Mouse (Mus musculus) left cerebral cortex, adult 18-20 months (tissue): ENCODE results near the gene Actn4. TPM values are rescaled to one million over a fixed set of nuclear protein-coding genes. Genes with fewer than 3 reads are reported as not detected.

Experiments used
- DNase-seq, 2 experiments: peaks; one replicate each; pipeline ENCODE4 v3.0.0; 2021 to 2022; ENCODE audit warnings: low spot score in 2 of 2, mixed read lengths in 1 of 2
- total RNA-seq, 2 experiments: library from RNA; stranded (reverse); gene quantifications; 2 replicates each; pipeline ENCODE4 v1.2.3; 2021

The Actn4 gene
- total RNA-seq, 2 experiments from 2014 or later = 192 TPM

- DNase-seq = peak; percentile 53 to 57
Measured at GRCm38 (mm10) chr7:28862817-28863499, 99.2 kb downstream of the Actn4 start.

GRCm38 (mm10) chr7:28860898-28861297, 101.2 kb downstream of the Actn4 start:
- DNase-seq = no peak

- no peak for DNase-seq
Measured at GRCm38 (mm10) chr7:28859953-28860352, 102.2 kb downstream of the Actn4 start.

- DNase-seq = no peak
Measured at GRCm38 (mm10) chr7:28850642-28851041, 111.5 kb downstream of the Actn4 start.

GRCm38 (mm10) chr7:28849700-28850236, 112.4 kb downstream of the Actn4 start:
- no peak for DNase-seq

- no peak for DNase-seq
Measured at GRCm38 (mm10) chr7:28847273-28847672, 114.9 kb downstream of the Actn4 start.

Other genes with a start within 250 kb of the Actn4 start
- 1 to 10 TPM; 1.9 to 2.3 TPM for gene Fbxo17, start 245.5 kb downstream of the Actn4 start, total RNA-seq
- 10 to 100 TPM; 62.8 to 71.0 TPM for gene Mrps12, start 220.5 kb downstream of the Actn4 start, total RNA-seq
- gene Sars2, start 220.3 kb downstream of the Actn4 start, total RNA-seq = 10 to 100 TPM; 11.0 to 11.6 TPM
- gene Ccer2, start 206.2 kb downstream of the Actn4 start, total RNA-seq = 1 to 10 TPM; 1.1 to 2.9 TPM
- 100 to 1,000 TPM; 120 to 122 TPM for gene Sirt2, start 195.6 kb downstream of the Actn4 start, total RNA-seq
- gene Nfkbib, start 194.8 kb downstream of the Actn4 start, total RNA-seq = 10 to 100 TPM; 35.0 to 38.6 TPM
- 1 to 10 TPM; 2.1 to 3.9 TPM for gene Rinl, start 173.4 kb downstream of the Actn4 start, total RNA-seq
- gene Hnrnpl, start 153.8 kb downstream of the Actn4 start, total RNA-seq = 100 to 1,000 TPM; 427 to 456 TPM
- gene Ech1, start 137.1 kb downstream of the Actn4 start, total RNA-seq = 10 to 100 TPM; 53.5 to 56.6 TPM
- gene Lgals4, start 128.5 kb downstream of the Actn4 start, total RNA-seq = 1 to 10 TPM; 1.9 to 2.4 TPM
- under 1 TPM in 1 of 2 experiments, not detected in 1; 0.74 TPM for gene Lgals7, start 98.5 kb downstream of the Actn4 start, total RNA-seq
- under 1 TPM; 0.61 to 0.95 TPM for gene Capn12, start 80.9 kb downstream of the Actn4 start, total RNA-seq
- gene Eif3k, start 19.5 kb upstream of the Actn4 start, total RNA-seq = 100 to 1,000 TPM; 196 to 199 TPM
- 1 to 10 TPM; 1.0 to 1.7 TPM for gene Map4k1, start 19.7 kb upstream of the Actn4 start, total RNA-seq
- gene Ryr1, start 162.8 kb upstream of the Actn4 start, total RNA-seq = 1 to 10 TPM; 6.5 to 8.9 TPM
- gene Rasgrp4, start 172.5 kb upstream of the Actn4 start, total RNA-seq = 1 to 10 TPM; 1.4 TPM
- gene Fam98c, start 193.9 kb upstream of the Actn4 start, total RNA-seq = 10 to 100 TPM; 33.8 to 40.2 TPM
- gene Ggn, start 207.9 kb upstream of the Actn4 start, total RNA-seq = 1 to 10 TPM; 1.6 to 1.9 TPM
- 10 to 100 TPM; 50.2 to 53.6 TPM for gene Spred3, start 208.1 kb upstream of the Actn4 start, total RNA-seq
- gene Psmd8, start 218.4 kb upstream of the Actn4 start, total RNA-seq = 100 to 1,000 TPM; 121 to 125 TPM